Mouse (Mus musculus) megakaryocyte, embryonic 14.5 days (primary cell): Measurements from ENCODE around the gene Igf2r.

ENCODE experiments used
- FLI1 ChIP-seq: IDR thresholded peaks from 2 replicates; pipeline ENCODE4 v1.6.1; 2012; ENCODE audit warnings: low read length, inconsistent platforms, mixed read lengths
- GATA1 ChIP-seq: IDR thresholded peaks from 3 replicates; pipeline ENCODE4 v1.6.1; 2012; ENCODE audit warnings: mixed read lengths, low read length, inconsistent platforms, borderline replicate concordance

DNA sequence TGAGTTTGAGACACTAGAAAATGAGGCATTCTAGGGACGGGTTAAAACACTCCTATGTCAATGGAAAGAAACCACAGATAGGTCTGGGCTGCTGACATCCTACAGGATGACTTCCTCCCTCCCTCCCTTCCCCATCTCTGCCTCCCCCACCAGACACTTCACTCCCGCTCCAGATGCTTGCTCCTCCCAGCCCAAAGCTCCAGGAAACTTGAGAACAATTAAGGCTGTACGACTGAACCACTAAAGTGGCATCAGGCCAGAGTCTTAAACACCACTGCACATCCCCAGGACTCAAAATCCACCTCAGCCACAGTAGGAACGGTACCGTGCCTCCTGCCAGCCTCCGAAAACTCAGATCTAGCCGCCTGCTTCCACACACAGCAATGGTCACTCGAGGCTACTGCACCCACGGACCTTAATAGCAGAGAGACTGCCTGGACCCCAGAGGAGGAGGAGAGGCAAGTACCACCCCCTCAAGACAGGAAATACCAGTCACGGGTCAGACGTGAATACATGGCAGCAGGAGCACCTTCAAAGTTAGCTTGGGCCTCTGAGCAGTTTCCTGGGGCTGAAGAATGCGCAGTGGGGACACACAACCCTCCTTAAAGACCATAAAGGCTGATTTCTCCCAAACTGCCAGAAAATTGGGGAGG, 35.1 kb downstream of the Igf2r start:
- TF ChIP-seq GATA1 (no peak), FLI1 (no peak)
